Mouse (Mus musculus): ENCODE data around the gene Dzip3.

The Dzip3 gene

DNA sequence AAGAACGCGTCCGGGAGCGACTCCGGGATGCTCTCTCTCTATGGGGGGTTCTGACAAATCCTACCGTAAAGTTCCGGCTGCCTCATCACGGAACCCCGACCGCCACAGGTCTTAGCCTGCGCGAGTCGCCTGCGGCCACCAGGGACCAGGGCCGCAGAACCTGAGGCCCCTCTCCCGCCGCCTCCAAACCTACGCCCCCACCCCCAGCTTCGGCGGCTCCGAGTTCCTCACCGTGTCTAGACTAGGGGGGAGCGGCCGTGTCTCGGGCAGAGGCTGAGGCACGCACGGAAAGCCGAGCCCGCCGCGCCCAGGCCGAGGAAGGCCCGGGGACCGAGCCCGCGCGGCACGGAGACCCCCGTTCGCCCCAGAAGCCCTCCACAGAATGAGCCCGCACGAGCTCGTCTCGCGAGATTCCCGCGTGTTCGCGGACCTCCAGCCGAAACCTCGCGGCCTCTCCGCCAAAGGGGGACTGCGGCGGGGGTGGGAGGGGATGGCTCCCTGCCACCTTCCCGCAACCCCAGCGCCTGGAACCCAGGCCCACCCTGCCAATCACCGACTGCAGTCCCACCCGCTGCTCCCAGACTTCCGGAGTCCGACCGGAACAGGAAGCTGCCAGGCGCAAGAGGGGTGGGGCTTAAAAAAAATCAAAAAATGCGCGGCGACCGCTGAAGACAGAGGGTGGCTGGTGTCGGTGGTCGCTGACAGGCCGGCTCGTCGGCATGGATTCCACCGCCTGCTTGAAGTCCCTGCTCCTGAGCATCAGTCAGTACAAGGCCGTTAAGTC is at the start of gene Dzip3, which contains the start of gene Cip2a:
Gene Dzip3, minus strand, starts transcription at position 607 of the 784 bp plus-strand sequence.
Gene Cip2a, plus strand, starts transcription at position 627 of the 784 bp plus-strand sequence.
- DNase-seq, result peak; percentile 86 to 87

DNA sequence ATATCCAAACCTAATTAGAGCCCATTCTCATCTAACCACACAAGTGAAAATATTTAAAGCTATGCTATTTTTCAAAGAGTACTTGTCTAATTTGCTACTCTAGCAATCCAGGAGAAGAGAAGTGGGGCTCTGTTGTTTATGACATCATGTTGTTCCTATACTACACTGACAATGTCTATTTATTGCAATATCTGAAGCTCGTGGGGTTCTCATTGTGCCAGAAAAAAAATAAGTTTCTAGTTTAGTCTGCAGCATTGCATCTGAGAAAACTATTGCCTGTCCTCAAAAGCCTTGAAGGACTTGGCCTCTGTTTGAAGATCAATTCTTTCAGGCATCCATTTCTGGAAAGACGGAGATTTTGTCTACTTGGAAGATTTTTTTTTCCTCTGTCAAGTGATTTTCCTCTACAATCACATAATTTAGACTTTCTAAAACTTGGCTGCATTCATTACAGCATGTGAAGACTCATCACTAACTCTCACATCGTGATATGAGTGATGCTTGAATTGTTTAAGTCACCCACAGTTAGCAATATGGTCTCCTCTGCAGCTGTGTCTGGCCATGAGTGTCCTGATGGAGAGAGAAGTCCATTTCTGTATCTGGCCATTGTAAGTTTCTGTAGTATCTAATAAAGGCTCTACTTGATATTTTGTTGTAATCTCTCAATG is 46.7 kb upstream of the Dzip3 start:
- no peak for DNase-seq

DNA sequence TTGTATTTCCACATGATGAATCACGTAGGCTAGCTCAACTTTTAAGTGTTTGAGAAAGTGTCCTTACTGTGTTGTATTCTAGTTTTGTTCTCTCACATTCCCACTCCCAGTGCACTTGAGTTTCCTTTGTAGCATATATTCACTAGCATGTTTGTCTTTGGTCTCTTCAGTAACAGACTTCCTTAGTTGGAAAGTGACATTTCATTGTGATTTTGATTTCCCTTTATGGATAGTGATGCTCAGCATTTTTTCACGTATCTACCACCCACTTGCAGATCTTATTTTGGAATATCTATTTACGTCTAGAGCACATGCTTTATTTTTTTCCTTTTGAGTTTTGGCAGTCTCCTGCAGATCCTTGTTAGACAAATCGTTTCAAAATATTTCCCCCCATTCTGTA is 43.8 kb upstream of the Dzip3 start:
- DNase-seq, result no peak

GRCm38 (mm10) chr16:49035852-49036251 is 41.9 kb upstream of the Dzip3 start:
- DNase-seq, result no peak

- DNase-seq, result no peak
Observed at GRCm38 (mm10) chr16:49016620-49017332, 22.8 kb upstream of the Dzip3 start.

DNA sequence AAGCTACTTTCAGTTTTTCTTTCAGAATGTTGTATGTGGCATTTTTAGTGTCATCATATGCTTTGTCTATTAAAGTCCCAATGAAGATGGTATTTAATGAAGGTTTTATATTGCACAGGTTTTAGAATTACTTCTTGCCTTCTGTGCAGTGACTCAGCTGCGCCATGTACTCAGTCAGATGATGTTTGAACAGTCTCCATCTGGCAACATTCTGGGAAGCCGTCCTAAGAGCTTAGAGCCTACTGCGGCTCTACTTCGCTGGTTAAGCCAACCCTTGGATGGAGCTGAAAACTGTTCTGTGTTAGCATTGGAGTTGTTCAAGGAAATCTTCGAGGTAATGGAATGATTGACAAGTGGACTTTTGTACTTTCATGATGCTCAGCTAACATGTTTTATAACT is 10.2 kb upstream of the Dzip3 start:
- no peak for DNase-seq

GRCm38 (mm10) chr16:48994343-48994693 is 353 bp upstream of the Dzip3 start:
- no peak for DNase-seq

GRCm38 (mm10) chr16:48993231-48993558 is 770 bp downstream of the Dzip3 start:
- DNase-seq, result no peak

- peak in 1 of 2 experiments; percentile 22 for DNase-seq
Observed at GRCm38 (mm10) chr16:48992437-48993230, 1.3 kb downstream of the Dzip3 start.

DNA sequence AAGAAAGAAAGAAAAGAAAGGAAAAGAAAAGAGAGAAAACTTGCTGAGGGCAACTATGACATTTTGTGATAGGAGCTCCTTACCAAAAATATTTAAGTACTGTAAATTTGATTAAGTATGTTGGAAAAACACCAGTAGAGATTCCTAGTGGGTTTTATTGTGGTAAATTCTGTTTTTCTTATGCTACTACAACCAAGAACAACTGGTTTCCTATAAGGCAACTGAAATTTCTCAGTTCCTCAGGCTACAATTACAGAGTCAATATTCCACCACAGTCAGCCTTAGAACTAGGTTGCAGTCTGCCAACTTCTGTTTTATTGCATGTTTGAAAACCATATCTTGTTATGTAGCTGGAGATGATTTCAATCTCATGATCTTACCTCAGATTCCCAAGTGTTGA is 4.3 kb downstream of the Dzip3 start:
- DNase-seq, result no peak

DNA sequence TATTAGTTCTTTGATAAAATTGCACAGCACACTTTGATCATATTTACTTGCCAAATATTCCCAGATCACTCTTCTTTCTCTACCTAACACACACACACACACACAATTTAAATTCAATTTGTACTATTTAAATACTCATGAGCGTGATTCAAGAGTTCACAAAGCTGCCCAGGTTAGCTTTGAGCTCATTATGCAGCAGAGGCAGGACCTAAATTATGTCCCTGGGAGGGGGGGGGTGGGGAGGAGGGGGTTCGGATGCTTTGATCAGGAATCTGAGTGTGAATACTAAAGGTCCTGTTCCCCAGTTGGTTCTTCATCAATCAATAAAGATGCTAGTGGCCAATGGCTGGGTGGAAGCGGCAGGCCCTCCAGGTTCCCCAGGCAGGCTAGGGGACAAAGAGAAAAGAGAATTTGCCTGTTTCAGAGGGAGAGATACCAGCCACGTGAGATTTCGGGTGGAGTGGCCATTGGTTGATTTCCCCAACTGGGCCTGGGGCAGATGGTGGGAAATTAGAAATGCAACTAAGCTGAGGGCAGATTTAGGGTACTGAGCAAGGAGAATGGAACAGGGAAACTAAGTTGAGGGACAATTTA is 8.8 kb downstream of the Dzip3 start:
- no peak for DNase-seq

DNA sequence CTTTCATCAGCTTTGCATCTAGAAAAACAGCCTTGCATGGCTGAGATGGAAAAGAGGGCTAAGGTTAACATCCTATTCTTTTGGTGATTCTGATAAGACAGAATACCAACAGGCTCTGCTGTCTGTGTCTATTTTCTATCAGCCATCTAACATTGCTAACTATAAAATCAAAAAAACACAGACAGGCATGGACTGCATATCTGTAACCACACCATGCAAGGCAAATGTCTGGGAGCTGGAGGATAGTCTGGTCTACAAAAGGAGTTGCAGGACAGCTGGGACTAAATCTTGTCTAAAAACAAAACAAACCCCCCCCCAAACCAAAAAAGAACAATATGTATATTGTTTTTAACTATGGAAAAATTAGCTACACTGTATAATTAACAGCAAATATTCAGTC is 14.0 kb downstream of the Dzip3 start:
- DNase-seq, result no peak

DNA sequence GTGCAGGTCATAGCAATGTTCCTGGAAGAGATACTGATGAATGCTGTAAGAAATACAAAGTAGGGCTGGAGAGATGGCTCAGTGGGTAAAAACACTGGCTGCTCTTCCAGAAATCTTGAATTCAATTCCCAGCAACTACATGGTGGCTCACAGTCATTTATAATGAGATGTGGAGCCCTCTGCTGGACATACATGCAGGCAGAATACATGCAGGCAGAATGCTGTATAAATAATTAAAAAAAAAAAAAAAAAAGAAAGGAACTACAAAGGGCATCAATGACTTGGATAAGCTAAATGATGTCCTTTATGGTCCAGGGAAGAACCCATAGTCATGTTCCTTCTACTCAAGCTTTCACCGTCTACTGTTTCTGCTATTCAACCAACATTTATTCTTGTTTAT is 20.4 kb downstream of the Dzip3 start:
- no peak for DNase-seq

- DNase-seq, result no peak
Observed at GRCm38 (mm10) chr16:48972996-48973395, 21.0 kb downstream of the Dzip3 start.

GRCm38 (mm10) chr16:48941805-48942204 is 52.2 kb downstream of the Dzip3 start:
- DNase-seq, result peak; percentile 8 to 27

DNA sequence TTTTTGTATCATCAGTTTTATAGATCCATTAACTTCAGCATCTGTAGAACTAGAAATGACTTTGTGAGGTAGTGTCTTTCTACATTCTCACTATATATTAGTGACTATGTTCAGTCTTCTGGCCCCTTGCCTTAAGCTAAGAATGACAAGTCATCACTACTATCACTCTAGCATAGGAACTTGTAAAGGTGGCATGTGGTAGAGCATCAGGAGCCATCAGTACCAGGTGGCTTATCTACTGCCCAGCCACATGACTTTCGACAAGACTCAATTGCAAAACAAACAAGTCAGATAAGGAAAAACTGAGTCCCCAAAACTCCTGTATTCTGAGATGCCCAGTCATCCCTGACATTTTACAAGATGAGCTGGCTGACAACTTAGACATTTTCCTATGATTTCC is 70.2 kb downstream of the Dzip3 start:
- DNase-seq, result no peak

- no peak for DNase-seq
Observed at GRCm38 (mm10) chr16:48913206-48913605, 80.8 kb downstream of the Dzip3 start.

GRCm38 (mm10) chr16:48911184-48911583 is 82.8 kb downstream of the Dzip3 start:
- DNase-seq, result no peak

- no peak for DNase-seq
Observed at GRCm38 (mm10) chr16:48899868-48900267, 94.1 kb downstream of the Dzip3 start.

DNA sequence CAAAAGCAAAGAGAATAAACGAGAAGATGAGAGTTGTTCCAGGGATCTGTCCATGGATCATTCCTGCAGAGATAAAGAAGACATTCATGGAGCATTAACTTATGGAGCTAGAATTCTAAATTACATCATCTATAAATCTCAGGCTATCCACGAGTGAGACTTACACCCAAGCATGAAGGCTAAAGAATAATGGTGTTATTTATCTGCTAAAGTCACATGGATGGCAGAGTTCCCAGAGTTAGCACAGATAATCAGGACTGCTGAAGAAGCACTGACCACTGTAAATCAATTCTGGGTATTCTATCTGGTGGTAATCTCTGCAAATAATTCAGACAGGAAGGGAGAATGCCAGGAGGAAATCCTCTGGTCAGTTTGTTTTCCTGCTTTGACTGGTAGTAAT is 103.2 kb downstream of the Dzip3 start:
- DNase-seq, result no peak

Measured in cerebellum, adult 18-20 months (tissue).